Mouse (Mus musculus) thymus, postnatal 25 days (tissue): ENCODE measurements around the gene Ier3.

Experiments used
- DNase-seq: peaks from one replicate; pipeline ENCODE4 v3.0.0; 2022

The Ier3 gene

DNA sequence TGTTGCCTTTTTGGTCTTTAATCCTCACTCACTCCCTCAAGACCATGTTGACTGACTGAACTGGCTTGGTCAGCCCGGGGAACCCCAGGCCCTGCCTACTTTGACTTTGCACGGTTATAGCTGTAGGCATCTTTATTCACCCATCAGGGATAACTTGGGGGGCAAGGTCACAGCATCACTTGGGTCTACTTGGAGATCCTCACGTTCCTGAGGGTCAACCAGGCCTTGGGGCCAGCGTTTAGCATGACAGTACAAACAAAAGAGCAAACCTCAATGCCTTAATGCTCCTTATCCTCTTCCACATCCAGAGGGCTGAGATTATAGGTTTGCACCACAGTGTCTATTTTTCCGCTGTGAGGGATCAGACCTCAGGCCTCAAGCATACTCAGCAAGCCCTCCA is 9.2 kb upstream of the Ier3 start:
- no peak for DNase-seq

GRCm38 (mm10) chr17:35812736-35813135 is 8.7 kb upstream of the Ier3 start:
- no peak for DNase-seq

DNA sequence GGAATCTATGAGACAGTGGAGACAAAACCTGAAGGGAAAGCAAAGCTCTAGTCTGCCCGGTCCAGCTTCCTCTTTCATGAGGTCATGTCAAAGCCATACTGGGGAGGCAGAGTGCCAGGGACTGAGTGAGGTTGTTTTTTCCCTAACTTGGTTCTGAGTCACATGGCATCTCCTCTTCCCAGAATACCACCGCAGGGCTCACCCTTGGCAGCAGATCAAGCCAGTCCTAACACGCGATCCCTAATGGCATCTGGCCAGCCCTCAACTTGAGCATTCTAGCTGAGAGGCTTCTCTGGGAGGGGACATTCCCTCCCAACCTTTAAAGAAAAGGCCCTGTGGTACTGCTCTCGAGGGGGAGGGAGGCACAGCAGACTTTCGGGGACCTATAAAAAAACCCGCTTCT is 8.2 kb upstream of the Ier3 start:
- DNase-seq = no peak

- no peak for DNase-seq
Measured at GRCm38 (mm10) chr17:35813653-35814052, 7.8 kb upstream of the Ier3 start.

- DNase-seq = no peak
Measured at GRCm38 (mm10) chr17:35814678-35815077, 6.8 kb upstream of the Ier3 start.

- no peak for DNase-seq
Measured at GRCm38 (mm10) chr17:35815836-35816235, 5.6 kb upstream of the Ier3 start.

GRCm38 (mm10) chr17:35816686-35817085 is 4.8 kb upstream of the Ier3 start:
- DNase-seq = no peak

DNA sequence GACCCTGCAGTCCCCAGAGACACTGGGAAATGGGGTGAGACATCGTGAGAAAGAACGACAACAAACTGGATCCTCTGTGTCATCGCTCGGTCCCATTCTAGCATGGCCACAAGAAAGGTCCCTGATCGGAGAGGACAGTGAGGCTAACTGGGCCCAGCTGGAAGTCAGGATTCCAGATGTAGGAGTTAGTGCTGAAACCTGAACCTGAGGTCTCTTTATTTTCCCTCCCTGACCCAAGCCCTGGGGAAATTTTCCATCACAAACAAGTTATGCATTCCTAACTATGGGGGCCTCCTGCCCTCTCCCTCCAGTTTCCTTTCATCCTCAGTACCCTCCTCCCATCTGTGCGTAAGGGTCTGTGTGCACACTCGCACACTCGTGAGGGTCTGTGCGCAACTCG is 4.3 kb upstream of the Ier3 start:
- DNase-seq = no peak

GRCm38 (mm10) chr17:35820111-35820510 is 1.4 kb upstream of the Ier3 start:
- DNase-seq = no peak

DNA sequence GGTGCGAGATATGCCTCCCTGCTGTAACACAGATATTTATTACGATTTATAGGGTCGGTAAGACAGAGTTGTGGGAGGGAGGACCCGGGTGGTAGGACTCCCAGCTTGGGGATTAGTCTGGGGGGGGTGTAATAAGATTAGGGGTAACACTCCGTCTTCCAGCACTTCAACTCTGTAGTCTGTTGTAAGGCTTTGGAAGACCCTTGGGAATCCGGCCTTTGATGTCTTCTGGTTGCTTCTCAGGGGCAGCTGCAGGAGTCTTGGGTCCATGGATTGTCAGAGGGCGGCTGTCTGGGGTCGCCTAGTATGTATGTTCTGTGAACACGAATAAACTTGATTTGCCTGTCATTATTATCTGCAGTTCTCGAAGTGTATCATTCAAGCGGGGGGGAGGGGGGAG is 1.1 kb downstream of the Ier3 start:
- DNase-seq = no peak

GRCm38 (mm10) chr17:35822964-35823937 is 1.8 kb downstream of the Ier3 start, which contains the start of gene Flot1:
Gene Flot1, plus strand, starts transcription at chr17:35823230.
- peak; percentile 82 for DNase-seq

DNA sequence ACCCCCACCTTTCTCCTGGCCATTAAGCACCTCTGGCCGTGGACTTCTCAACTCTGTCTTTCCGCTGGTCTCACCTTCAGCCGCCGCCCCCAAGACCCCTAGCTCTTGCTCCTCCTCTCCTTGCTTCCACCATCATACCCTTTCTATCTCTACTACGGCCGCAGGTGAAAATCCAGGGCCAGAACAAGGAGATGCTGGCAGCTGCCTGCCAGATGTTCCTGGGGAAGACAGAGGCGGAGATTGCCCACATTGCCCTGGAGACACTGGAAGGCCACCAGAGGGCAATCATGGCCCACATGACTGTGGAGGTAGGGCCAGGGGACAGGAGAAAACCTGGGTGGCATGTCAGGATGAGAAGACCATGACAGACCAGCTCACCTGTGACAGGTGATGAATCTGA is 2.9 kb downstream of the Ier3 start:
- DNase-seq = no peak

DNA sequence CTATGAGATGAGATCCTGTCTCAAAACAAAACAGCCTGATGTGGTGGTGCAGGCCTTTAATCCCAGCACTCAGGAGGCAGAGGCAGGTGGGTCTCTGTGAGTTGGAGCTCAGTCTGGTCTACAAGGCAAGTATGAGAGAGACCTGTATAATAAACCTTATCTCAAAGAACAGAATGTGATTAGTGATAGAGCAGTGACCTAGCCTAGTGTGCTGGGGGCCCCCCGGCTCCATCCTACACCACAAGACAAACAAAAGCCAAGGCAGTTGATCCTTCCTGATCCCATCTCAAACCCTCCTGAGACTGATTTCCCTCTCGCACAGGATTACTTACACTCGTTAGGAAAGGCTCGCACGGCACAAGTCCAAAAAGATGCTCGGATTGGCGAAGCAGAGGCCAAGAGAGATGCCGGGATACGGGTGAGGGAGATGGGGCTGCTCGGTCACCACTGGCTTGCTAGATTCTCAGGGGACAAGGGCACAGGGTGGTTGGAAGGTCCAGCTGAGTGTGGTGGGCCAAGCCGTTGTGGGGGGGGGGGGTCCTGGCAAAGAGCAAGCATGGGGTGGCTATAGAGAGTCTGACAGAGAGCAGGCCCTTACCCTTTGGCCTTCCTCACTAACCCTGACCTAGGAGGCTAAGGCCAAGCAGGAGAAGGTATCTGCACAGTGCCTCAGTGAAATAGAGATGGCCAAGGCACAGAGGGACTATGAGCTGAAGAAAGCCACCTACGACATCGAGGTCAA is 3.8 kb downstream of the Ier3 start:
- no peak for DNase-seq

- peak; percentile 94 for DNase-seq
Measured at GRCm38 (mm10) chr17:35829737-35830136, 8.3 kb downstream of the Ier3 start.

DNA sequence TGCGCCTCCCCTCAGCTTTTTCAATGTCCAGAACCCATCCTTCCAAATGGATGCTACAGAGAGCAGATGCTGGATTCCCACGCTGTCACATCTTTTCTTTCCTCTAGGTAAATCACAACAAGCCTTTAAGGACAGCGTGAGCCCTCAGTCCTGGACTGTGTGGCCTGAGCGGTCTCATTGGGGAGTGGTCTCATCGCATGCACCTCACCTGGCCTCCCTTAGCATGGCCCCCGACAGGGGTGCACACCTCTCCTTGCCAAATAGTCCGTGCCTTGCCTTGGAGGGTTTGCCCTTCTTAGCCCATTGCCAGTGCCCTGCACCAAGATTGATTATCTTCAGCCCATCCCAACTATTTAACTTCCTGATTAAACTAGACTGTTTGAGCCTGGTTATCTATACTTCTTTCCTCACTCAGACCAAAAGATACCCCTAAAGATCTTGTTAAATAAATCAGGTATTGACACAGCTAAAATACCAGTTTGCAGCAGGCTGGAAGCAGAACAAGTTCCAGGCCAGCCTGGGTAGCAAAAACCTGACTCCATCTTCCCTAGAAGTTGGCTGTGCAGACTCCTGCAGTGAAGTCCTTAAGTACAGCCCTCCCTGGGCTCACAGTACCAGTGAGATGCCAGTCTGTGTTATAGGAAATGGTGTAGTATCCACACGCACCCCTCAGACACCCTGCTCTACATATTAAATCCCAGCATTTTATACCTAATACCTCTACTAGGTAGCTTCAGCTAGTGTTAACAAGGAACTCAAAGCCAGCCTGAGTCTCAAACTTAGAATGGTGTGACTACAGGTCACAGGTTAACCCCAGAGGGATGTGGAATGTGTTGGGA is 11.1 kb downstream of the Ier3 start:
- no peak for DNase-seq

DNA sequence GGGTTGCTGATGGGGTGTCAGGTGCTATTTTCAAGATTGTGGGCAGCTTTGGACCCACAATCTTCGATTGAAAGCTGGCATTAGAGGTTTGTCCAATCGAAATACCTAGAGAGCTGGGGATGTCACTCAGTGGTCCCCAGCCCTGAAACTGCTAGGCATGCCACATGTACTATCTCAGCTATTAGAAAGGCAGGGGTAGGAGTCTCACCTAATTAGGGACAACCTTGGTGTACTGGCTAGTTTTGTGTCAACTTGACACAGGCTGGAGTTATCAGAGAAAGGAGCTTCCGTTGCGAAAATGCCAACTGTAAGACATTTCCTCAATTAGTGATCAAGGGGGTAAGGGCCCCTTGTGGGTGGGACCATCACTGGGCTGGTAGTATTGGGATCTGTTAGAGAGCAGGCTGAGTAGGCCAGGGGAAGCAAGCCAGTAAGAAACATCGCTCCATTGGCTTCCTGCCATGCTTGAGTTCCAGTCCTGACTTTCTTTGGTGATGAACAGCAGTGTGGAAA is 11.8 kb downstream of the Ier3 start:
- no peak for DNase-seq

DNA sequence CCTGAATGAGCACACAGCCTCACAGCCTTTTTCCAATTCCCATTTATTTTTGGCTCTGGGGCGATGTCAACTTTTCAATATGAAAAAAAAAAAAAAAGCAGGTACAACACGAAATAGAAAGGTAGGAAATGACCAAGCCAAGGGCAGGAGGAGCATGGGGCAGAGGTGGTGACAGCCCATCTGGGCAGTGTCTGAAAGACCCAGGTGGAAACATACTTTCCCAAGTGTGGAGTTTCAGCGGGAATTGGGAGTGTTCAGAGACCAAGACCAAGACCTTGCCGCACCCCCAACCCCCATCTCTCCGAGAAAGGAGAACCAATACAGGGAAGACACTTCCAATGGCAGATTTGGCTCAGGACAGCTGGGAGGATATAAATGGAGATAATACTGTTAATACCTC is 12.4 kb downstream of the Ier3 start:
- DNase-seq = no peak

- no peak for DNase-seq
Measured at GRCm38 (mm10) chr17:35834696-35835422, 13.4 kb downstream of the Ier3 start.

- no peak for DNase-seq
Measured at GRCm38 (mm10) chr17:35835424-35836140, 14.1 kb downstream of the Ier3 start.

GRCm38 (mm10) chr17:35836178-35836965 is 14.9 kb downstream of the Ier3 start:
- peak; percentile 84 for DNase-seq
